Mouse (Mus musculus): ENCODE data around the gene Reps2.

DNA sequence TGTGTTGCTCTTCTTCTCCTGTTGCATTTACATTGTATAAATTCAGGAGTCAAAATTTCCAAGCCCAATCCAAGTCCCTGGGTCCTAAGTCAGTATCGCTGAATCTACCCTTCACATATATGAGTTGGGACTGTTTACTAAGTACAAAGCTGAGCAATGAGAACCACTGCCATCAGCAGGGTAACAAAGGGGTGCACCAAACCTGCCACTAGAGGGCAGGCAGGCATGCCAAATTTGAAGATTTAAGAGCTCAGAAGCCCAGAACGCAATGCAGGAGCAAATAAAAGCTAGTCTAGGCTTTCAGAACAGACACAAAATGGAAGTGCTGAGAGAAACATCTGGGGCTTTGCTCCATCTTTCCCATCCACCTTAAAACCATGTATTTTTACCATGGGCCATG is 116.2 kb downstream of the Reps2 start:
- TF ChIP-seq CTCF (IDR thresholded peaks at IDR 0.05) (peak; percentile 74), POLR2A (IDR thresholded peaks at IDR 0.05; ENCODE audit: insufficient read depth, low read depth, low read length) (no peak), EP300 (IDR thresholded peaks at IDR 0.05; ENCODE audit: insufficient read depth, low read depth, low read length) (no peak)

All from heart, adult 2 months (tissue).